Mouse (Mus musculus): ENCODE results near the gene Fbxo24. TPM values are rescaled to one million over a fixed set of nuclear protein-coding genes. Genes with fewer than 3 reads are reported as not detected.

The Fbxo24 gene
- 0.20 and 0.31 TPM in 2 replicates for polyA plus RNA-seq (2016; fragmentation: Nextera tagmentation; extraction: Ambion mirVana)

DNA sequence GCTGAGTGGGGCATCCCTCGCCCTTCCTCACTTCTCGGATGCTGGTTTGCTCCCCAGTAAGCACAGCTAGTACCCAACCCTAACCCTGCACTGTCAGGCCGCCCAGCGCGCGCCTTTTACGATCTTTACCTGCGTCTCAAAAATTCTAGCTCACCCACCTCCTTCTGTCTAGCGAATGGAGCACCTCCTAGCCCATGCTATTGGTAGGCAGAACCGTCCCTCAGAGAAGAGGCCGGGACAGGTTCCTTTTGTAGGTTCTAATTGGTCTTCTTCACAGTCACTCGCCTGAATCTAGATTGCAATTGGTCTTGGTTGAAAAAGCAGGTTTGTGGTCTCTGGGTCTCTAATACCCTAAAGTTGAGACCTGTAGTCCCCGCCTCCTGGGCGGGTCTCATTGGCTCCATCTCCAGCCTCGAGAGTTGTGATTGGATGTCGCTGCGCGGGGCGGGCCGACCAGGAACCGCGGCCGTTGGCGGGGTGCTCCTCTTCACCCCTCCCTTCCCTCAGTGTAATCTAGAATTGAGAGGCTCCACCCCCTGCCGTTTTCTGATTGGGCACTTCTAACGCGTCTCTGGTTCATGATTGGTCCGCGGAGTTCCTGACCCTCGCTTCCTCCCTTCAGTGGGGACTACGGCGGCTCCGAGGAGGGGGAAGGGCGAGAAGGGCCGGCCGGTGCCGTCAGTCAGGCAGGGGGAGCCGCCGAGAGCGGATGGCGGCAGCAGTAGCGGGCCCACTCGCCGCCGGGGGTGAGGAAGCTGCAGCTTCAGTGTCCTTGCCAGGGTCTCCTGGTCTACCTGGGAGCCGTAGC, at the start of gene Fbxo24, which contains the start of the genes Lrch4 and Gm20605:
Gene Fbxo24, minus strand, starts transcription at position 505 of the 808 bp plus-strand sequence.
Gene Lrch4, plus strand, starts transcription at position 624 of the 808 bp plus-strand sequence.
Gene Gm20605, plus strand, starts transcription at position 678 of the 808 bp plus-strand sequence.
- peak within 1 kb of the TSS; percentile 79 for H3K9ac ChIP-seq (replicated peaks)
- WGBS: under 1% methylated on average over 44 of the region's 46 CpGs
- no peaks in the 10 kb centered on the region for H3K9me3 ChIP-seq
- H3K4me3 ChIP-seq (replicated peaks): peak within 1 kb of the TSS; percentile 79
- peaks cover 38% of the 10 kb centered on the region for H3K4me1 ChIP-seq (replicated peaks)
- no peaks in the 10 kb centered on the region for H3K27me3 ChIP-seq
- peaks cover 21% of the 10 kb centered on the region for H3K36me3 ChIP-seq
- peak; percentile 98 for ATAC-seq (ENCODE audit: insufficient number of reproducible peaks, insufficient read depth, low FRiP score, low TSS enrichment, low read depth)
- peak within 1 kb of the TSS; percentile 82 for H3K4me2 ChIP-seq
- peak within 1 kb of the TSS; percentile 92 for H3K27ac ChIP-seq

DNA sequence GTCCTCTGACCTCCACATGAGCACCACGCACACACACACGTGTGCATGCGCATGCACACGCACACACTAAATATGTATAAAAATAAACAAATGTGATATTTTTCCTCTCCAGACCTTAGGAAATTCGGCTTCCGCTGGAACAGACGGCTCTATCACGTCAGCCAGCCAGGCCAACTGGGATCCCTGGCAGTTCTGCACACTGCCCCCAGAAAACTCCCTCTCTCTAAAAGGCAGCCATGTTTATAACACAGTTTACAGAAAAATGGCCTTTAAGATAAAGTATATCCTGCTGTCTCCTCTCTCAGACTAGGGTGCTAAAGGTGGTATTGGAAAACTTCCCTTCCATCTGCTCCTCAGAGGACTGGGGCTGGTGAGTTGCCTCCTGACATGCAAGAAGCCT, 49.1 kb upstream of the Fbxo24 start:
- H3K4me3 ChIP-seq (replicated peaks): no peak overlapping the region
- H3K9ac ChIP-seq (replicated peaks): no peak overlapping the region
- peaks cover under 1% of the 10 kb centered on the region for H3K4me1 ChIP-seq (replicated peaks)
- no peak for ATAC-seq (ENCODE audit: insufficient number of reproducible peaks, insufficient read depth, low FRiP score, low TSS enrichment, low read depth)
- H3K36me3 ChIP-seq: peaks cover 24% of the 10 kb centered on the region; the same call in 1 of the 2 replicates
- H3K4me2 ChIP-seq: no peak overlapping the region
- WGBS: 94% methylated on average over 8 of the region's 8 CpGs
- no peaks in the 10 kb centered on the region for H3K9me3 ChIP-seq
- H3K27ac ChIP-seq: no peak overlapping the region
- H3K27me3 ChIP-seq: no peaks in the 10 kb centered on the region

DNA sequence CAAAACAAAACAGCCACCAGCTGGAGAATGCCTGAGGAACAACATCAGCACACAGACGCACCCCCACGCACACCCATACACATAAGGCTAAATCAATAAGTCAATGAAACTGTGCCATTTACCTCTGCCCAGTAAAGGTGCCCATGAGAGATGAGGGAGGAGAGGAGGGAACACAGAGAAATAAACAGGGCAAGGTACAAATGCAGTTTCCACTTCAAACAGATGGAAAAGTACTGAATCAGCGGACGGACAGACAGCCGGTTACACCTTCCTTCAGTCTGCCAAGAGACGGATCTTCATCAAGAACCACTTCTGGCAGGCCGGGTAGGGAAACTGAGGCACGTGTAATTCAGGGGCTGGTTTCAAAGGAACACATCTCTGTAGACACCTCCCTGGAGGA, 46.0 kb upstream of the Fbxo24 start:
- Histone ChIP-seq H3K27ac (no peak overlapping the region), H3K9ac (replicated peaks) (no peak overlapping the region), H3K27me3 (no peaks in the 10 kb centered on the region), H3K4me3 (replicated peaks) (no peak overlapping the region), H3K9me3 (no peaks in the 10 kb centered on the region), H3K36me3 (peaks cover 17% of the 10 kb centered on the region; the same call in 1 of the 2 replicates), H3K4me1 (replicated peaks) (peaks cover 22% of the 10 kb centered on the region), H3K4me2 (no peak overlapping the region)
- ATAC-seq (ENCODE audit: insufficient number of reproducible peaks, insufficient read depth, low FRiP score, low TSS enrichment, low read depth): no peak
- WGBS: 94% methylated on average over 8 of the region's 8 CpGs

- no peak overlapping the region for H3K4me3 ChIP-seq (replicated peaks)
- no peak for ATAC-seq (ENCODE audit: insufficient number of reproducible peaks, insufficient read depth, low FRiP score, low TSS enrichment, low read depth)
- no peaks in the 10 kb centered on the region for H3K27me3 ChIP-seq
- H3K36me3 ChIP-seq: peaks cover 11% of the 10 kb centered on the region; the same call in 1 of the 2 replicates
- 91% methylated on average over 6 of the region's 6 CpGs for WGBS
- H3K9ac ChIP-seq (replicated peaks): no peak overlapping the region
- H3K9me3 ChIP-seq: no peaks in the 10 kb centered on the region
- H3K4me2 ChIP-seq: no peak overlapping the region
- peaks cover 22% of the 10 kb centered on the region for H3K4me1 ChIP-seq (replicated peaks)
- no peak overlapping the region for H3K27ac ChIP-seq
These were observed 44.2 kb upstream of the Fbxo24 start for GRCm38 (mm10) chr5:137673015-137673414.

DNA sequence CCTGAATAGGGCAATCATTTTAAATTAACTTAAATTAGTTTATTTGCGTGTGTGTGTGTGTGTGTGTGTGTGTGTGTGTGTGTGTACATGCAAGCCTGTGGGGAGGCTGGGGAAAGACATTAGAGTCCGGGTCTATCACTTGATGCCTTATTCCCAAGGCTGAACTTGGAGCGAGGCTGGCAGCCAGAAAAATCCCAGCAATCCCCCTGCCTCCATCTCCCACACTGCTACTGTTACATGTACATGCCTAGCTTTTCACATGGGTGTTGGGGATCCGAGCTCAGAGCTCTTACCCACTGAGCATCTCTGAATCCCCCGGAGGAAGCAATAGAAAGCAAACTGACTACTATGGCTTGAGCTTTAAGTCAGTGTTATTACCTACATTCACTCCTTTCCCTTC, 43.6 kb upstream of the Fbxo24 start:
- 80% methylated on average over 5 of the region's 5 CpGs for WGBS
- H3K4me1 ChIP-seq (replicated peaks): peaks cover 22% of the 10 kb centered on the region

DNA sequence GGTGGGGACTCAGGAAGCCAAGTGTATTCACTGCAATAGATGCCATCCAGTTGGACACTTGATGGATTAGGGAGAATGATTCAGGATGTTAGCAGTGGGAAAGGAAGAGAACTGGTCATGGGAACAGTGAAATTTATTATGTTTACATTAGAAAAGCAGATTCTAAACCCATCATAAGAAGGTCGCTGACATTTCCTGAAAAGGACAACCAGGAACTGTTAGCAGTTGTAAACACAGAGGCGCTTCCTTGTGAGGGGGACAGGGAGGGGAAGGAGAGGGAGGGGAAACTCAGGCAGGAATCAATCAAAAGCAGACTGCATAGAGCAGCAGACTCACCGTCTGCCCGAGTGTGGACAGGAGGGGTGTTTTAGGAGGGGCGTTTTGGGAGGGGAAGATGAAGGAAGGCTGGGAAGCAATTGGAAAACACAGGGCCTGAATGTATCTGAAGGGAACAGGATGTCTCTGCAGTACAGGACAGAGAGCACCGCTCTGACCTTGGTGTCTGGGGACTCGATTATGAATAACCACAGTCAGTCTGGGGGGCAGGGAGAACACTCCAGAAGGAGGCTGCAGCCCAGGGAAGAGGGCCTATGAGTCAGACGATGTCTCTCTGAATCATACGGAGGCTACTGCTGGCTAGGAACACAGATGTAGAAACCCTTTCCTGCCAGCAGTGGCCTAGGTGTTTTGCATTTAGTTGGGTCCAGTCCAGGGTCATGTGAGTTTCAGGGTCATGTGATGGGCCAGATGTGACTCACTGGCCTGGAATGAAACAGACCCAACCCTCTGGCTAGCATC, 42.8 kb upstream of the Fbxo24 start:
- Histone ChIP-seq H3K4me1 (replicated peaks) (peaks cover 22% of the 10 kb centered on the region), H3K4me3 (replicated peaks) (no peak overlapping the region), H3K27ac (peak overlapping the region; percentile 73), H3K9me3 (no peaks in the 10 kb centered on the region), H3K4me2 (0 out of 2 replicates have a peak overlapping the region, but pooled peaks have one; percentile 16), H3K27me3 (no peaks in the 10 kb centered on the region), H3K36me3 (peaks cover 22% of the 10 kb centered on the region), H3K9ac (replicated peaks) (no peak overlapping the region)
- ATAC-seq (ENCODE audit: insufficient number of reproducible peaks, insufficient read depth, low FRiP score, low TSS enrichment, low read depth): 0 out of 2 replicates have a peak, but pooled peaks have one; percentile 42
- 23% methylated on average over 9 of the region's 9 CpGs for WGBS

More for the DNA sequence above, 43.6 kb upstream of the Fbxo24 start:
- H3K9ac ChIP-seq (replicated peaks): no peak overlapping the region
- no peak overlapping the region for H3K4me3 ChIP-seq (replicated peaks)
- H3K27ac ChIP-seq: peak overlapping the region; percentile 73
- H3K27me3 ChIP-seq: no peaks in the 10 kb centered on the region
- no peaks in the 10 kb centered on the region for H3K9me3 ChIP-seq
- H3K4me2 ChIP-seq: no peak overlapping the region
- no peak for ATAC-seq (ENCODE audit: insufficient number of reproducible peaks, insufficient read depth, low FRiP score, low TSS enrichment, low read depth)
- H3K36me3 ChIP-seq: peaks cover 15% of the 10 kb centered on the region

GRCm38 (mm10) chr5:137670240-137670639, 41.4 kb upstream of the Fbxo24 start:
- Histone ChIP-seq H3K9me3 (no peaks in the 10 kb centered on the region), H3K4me3 (replicated peaks) (no peak overlapping the region), H3K9ac (replicated peaks) (no peak overlapping the region), H3K27ac (no peak overlapping the region), H3K4me1 (replicated peaks) (peaks cover 22% of the 10 kb centered on the region), H3K27me3 (no peaks in the 10 kb centered on the region), H3K36me3 (peaks cover 33% of the 10 kb centered on the region), H3K4me2 (no peak overlapping the region)
- ATAC-seq (ENCODE audit: insufficient number of reproducible peaks, insufficient read depth, low FRiP score, low TSS enrichment, low read depth): no peak
- WGBS: 96% methylated on average over 1 of the region's 1 CpGs

GRCm38 (mm10) chr5:137668971-137669370, 40.2 kb upstream of the Fbxo24 start:
- Histone ChIP-seq H3K36me3 (peaks cover 37% of the 10 kb centered on the region), H3K27ac (no peak overlapping the region), H3K4me3 (replicated peaks) (no peak overlapping the region), H3K9ac (replicated peaks) (no peak overlapping the region), H3K4me1 (replicated peaks) (peaks cover 22% of the 10 kb centered on the region), H3K27me3 (no peaks in the 10 kb centered on the region), H3K9me3 (no peaks in the 10 kb centered on the region), H3K4me2 (no peak overlapping the region)
- WGBS: 86% methylated on average over 10 of the region's 10 CpGs
- ATAC-seq (ENCODE audit: insufficient number of reproducible peaks, insufficient read depth, low FRiP score, low TSS enrichment, low read depth): no peak

DNA sequence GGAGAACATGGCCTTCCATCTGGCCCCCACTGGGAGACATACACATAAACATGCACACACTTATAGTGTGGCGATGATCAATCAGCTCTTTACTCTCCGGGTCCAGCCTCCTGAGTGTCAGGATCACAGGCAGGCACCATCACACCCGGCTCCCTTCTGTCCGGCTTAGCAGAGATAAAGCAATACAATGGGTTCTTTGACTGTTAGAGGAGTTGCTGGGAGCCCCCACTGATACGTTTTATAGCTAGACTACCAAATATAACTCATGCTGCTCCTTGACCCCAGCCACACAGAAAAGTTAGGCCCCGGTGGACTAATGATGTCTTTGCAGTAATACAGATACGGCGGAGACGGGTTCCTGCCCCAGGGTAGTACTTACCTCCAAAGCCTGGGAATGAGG, 34.3 kb upstream of the Fbxo24 start:
- Histone ChIP-seq H3K4me2 (no peak overlapping the region), H3K4me3 (replicated peaks) (no peak overlapping the region), H3K27me3 (no peaks in the 10 kb centered on the region), H3K27ac (no peak overlapping the region), H3K4me1 (replicated peaks) (no peaks in the 10 kb centered on the region), H3K9ac (replicated peaks) (no peak overlapping the region), H3K36me3 (peaks cover 89% of the 10 kb centered on the region), H3K9me3 (no peaks in the 10 kb centered on the region)
- 88% methylated on average over 9 of the region's 9 CpGs for WGBS
- ATAC-seq (ENCODE audit: insufficient number of reproducible peaks, insufficient read depth, low FRiP score, low TSS enrichment, low read depth): no peak

GRCm38 (mm10) chr5:137660064-137660688, 31.4 kb upstream of the Fbxo24 start:
- no peak for ATAC-seq (ENCODE audit: insufficient number of reproducible peaks, insufficient read depth, low FRiP score, low TSS enrichment, low read depth)
- Histone ChIP-seq H3K27ac (no peak overlapping the region), H3K4me3 (replicated peaks) (no peak overlapping the region), H3K9me3 (no peaks in the 10 kb centered on the region), H3K36me3 (peaks cover 70% of the 10 kb centered on the region), H3K4me2 (no peak overlapping the region), H3K9ac (replicated peaks) (no peak overlapping the region), H3K27me3 (no peaks in the 10 kb centered on the region), H3K4me1 (replicated peaks) (no peaks in the 10 kb centered on the region)
- WGBS: 89% methylated on average over 6 of the region's 6 CpGs

- H3K4me2 ChIP-seq: no peak overlapping the region
- H3K36me3 ChIP-seq: peaks cover 63% of the 10 kb centered on the region
- H3K4me1 ChIP-seq (replicated peaks): no peaks in the 10 kb centered on the region
- H3K27ac ChIP-seq: 0 out of 2 replicates have a peak overlapping the region, but pooled peaks have one; percentile 45
- no peaks in the 10 kb centered on the region for H3K9me3 ChIP-seq
- H3K9ac ChIP-seq (replicated peaks): no peak overlapping the region
- ATAC-seq (ENCODE audit: insufficient number of reproducible peaks, insufficient read depth, low FRiP score, low TSS enrichment, low read depth): no peak
- H3K27me3 ChIP-seq: no peaks in the 10 kb centered on the region
- H3K4me3 ChIP-seq (replicated peaks): no peak overlapping the region
- 34% methylated on average over 6 of the region's 6 CpGs for WGBS
These were observed 28.2 kb upstream of the Fbxo24 start for GRCm38 (mm10) chr5:137656977-137657376.

Data from limb, embryonic 12.5 days (tissue).